Mouse (Mus musculus): Measurements from ENCODE around the gene 6030408B16Rik. TPM values are rescaled to one million over a fixed set of nuclear protein-coding genes. Genes with fewer than 3 reads are reported as not detected.

6030408B16Rik gene
- polyA plus RNA-seq, 1 experiment: not detected

GRCm38 (mm10) chr15:101325991-101326534, 33.1 kb downstream of the 6030408B16Rik start:
- no peak for TF ChIP-seq POLR2A (IDR thresholded peaks at IDR 0.05; ENCODE audit: borderline replicate concordance, low read depth, low read length)
- no peak for TF ChIP-seq CTCF (IDR thresholded peaks at IDR 0.05; ENCODE audit: low read depth, low read length)
- Histone ChIP-seq H3K27ac (ENCODE audit: insufficient read depth, low read depth, low read length) (no peak overlapping the region), H3K4me1 (ENCODE audit: control insufficient read depth, insufficient read depth, low read length) (0 out of 2 replicates have a peak, but pooled peaks cover 5% of the 10 kb centered on the region), H3K4me3 (ENCODE audit: insufficient read depth, low read length) (no peak overlapping the region)

DNA sequence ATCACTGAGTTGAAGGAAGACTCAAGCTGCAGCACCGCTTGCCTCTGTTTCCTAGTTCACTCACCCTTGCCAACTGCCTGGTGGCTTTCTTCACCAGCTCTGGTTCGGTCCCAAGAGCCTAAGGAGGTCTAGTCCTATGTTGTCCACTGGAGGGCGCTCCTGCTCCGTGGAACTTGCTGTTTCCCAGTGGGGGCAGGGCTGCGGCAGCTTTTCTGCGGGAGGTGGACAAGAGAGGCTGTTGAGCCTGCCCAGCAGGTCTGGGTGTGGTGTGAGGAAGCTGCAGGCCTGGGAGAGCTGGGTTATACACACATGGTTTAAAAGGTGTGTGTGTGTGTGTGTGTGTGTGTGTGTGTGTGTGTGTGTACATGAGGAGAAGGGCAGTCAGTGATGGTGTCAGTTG, 34.3 kb downstream of the 6030408B16Rik start:
- Histone ChIP-seq H3K27ac (ENCODE audit: insufficient read depth, low read depth, low read length) (no peak overlapping the region), H3K4me3 (ENCODE audit: insufficient read depth, low read length) (no peak overlapping the region), H3K4me1 (ENCODE audit: control insufficient read depth, insufficient read depth, low read length) (0 out of 2 replicates have a peak, but pooled peaks cover 5% of the 10 kb centered on the region)
- TF ChIP-seq CTCF (IDR thresholded peaks at IDR 0.05; ENCODE audit: low read depth, low read length) (peak; percentile 82), POLR2A (IDR thresholded peaks at IDR 0.05; ENCODE audit: borderline replicate concordance, low read depth, low read length) (no peak)

GRCm38 (mm10) chr15:101328876-101329563, 36.0 kb downstream of the 6030408B16Rik start:
- no peak for TF ChIP-seq POLR2A (IDR thresholded peaks at IDR 0.05; ENCODE audit: borderline replicate concordance, low read depth, low read length)
- no peak for TF ChIP-seq CTCF (IDR thresholded peaks at IDR 0.05; ENCODE audit: low read depth, low read length)
- Histone ChIP-seq H3K4me3 (ENCODE audit: insufficient read depth, low read length) (no peak overlapping the region), H3K27ac (ENCODE audit: insufficient read depth, low read depth, low read length) (no peak overlapping the region), H3K4me1 (ENCODE audit: control insufficient read depth, insufficient read depth, low read length) (peaks cover 15% of the 10 kb centered on the region)

DNA sequence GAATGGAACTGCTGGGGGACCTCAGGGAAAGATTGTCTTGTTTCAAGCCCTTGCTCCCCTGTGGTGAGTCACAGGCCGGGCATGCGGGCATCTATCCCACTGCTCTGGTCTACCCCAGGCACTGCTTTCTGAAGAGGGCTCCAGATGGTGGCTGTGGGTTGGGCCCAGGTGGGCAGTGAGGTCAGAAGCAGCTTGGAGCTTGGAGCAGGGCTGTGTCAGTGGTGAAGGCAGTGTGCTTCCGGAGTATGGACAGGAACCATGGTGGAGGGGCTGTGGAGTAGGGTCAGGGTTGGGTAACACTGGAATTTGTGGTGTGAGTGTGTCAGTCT, 36.5 kb downstream of the 6030408B16Rik start:
- Histone ChIP-seq H3K4me1 (ENCODE audit: control insufficient read depth, insufficient read depth, low read length) (peaks cover 20% of the 10 kb centered on the region), H3K4me3 (ENCODE audit: insufficient read depth, low read length) (no peak overlapping the region), H3K27ac (ENCODE audit: insufficient read depth, low read depth, low read length) (no peak overlapping the region)
- no peak for TF ChIP-seq CTCF (IDR thresholded peaks at IDR 0.05; ENCODE audit: low read depth, low read length)
- TF ChIP-seq POLR2A (IDR thresholded peaks at IDR 0.05; ENCODE audit: borderline replicate concordance, low read depth, low read length): no peak

- H3K27ac ChIP-seq (ENCODE audit: insufficient read depth, low read depth, low read length): no peak overlapping the region
- peaks cover 30% of the 10 kb centered on the region for H3K4me1 ChIP-seq (ENCODE audit: control insufficient read depth, insufficient read depth, low read length)
- H3K4me3 ChIP-seq (ENCODE audit: insufficient read depth, low read length): no peak overlapping the region
- TF ChIP-seq CTCF (IDR thresholded peaks at IDR 0.05; ENCODE audit: low read depth, low read length) (no peak), POLR2A (IDR thresholded peaks at IDR 0.05; ENCODE audit: borderline replicate concordance, low read depth, low read length) (no peak)
Observed at GRCm38 (mm10) chr15:101331090-101331489, 38.1 kb downstream of the 6030408B16Rik start.

DNA sequence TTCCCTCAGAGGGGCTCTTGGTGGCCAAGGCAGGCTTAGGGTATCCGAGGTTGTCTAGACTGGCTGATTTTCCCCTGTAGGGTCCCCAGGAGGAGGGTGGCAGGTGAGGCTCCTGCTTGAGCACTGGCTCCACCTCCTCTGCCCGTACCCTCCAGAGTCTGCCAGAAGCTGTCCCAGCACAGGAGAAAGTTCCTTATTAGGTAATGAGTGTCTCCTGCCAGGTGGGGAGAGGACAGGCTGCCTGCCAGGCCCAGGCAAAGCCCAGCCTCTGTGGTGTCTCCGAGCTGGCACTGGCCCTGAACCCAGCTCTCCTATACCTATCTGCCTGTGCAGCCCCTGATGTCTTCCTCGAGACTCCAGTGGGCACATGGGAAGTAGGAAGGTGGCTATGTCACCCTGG, 39.4 kb downstream of the 6030408B16Rik start:
- Histone ChIP-seq H3K4me1 (ENCODE audit: control insufficient read depth, insufficient read depth, low read length) (peaks cover 40% of the 10 kb centered on the region), H3K27ac (ENCODE audit: insufficient read depth, low read depth, low read length) (no peak overlapping the region), H3K4me3 (ENCODE audit: insufficient read depth, low read length) (no peak overlapping the region)
- no peak for TF ChIP-seq POLR2A (IDR thresholded peaks at IDR 0.05; ENCODE audit: borderline replicate concordance, low read depth, low read length)
- TF ChIP-seq CTCF (IDR thresholded peaks at IDR 0.05; ENCODE audit: low read depth, low read length): no peak

GRCm38 (mm10) chr15:101333165-101333564, 40.2 kb downstream of the 6030408B16Rik start:
- no peak for TF ChIP-seq POLR2A (IDR thresholded peaks at IDR 0.05; ENCODE audit: borderline replicate concordance, low read depth, low read length)
- TF ChIP-seq CTCF (IDR thresholded peaks at IDR 0.05; ENCODE audit: low read depth, low read length): no peak
- Histone ChIP-seq H3K4me3 (ENCODE audit: insufficient read depth, low read length) (no peak overlapping the region), H3K27ac (ENCODE audit: insufficient read depth, low read depth, low read length) (peak overlapping the region; percentile 54), H3K4me1 (ENCODE audit: control insufficient read depth, insufficient read depth, low read length) (peaks cover 48% of the 10 kb centered on the region)

- peaks cover 51% of the 10 kb centered on the region for H3K4me1 ChIP-seq (ENCODE audit: control insufficient read depth, insufficient read depth, low read length)
- TF ChIP-seq POLR2A (IDR thresholded peaks at IDR 0.05; ENCODE audit: borderline replicate concordance, low read depth, low read length): no peak
- TF ChIP-seq CTCF (IDR thresholded peaks at IDR 0.05; ENCODE audit: low read depth, low read length): no peak
- H3K4me3 ChIP-seq (ENCODE audit: insufficient read depth, low read length): no peak overlapping the region
- H3K27ac ChIP-seq (ENCODE audit: insufficient read depth, low read depth, low read length): peak overlapping the region; percentile 54
Observed at GRCm38 (mm10) chr15:101333648-101334047, 40.6 kb downstream of the 6030408B16Rik start.

DNA sequence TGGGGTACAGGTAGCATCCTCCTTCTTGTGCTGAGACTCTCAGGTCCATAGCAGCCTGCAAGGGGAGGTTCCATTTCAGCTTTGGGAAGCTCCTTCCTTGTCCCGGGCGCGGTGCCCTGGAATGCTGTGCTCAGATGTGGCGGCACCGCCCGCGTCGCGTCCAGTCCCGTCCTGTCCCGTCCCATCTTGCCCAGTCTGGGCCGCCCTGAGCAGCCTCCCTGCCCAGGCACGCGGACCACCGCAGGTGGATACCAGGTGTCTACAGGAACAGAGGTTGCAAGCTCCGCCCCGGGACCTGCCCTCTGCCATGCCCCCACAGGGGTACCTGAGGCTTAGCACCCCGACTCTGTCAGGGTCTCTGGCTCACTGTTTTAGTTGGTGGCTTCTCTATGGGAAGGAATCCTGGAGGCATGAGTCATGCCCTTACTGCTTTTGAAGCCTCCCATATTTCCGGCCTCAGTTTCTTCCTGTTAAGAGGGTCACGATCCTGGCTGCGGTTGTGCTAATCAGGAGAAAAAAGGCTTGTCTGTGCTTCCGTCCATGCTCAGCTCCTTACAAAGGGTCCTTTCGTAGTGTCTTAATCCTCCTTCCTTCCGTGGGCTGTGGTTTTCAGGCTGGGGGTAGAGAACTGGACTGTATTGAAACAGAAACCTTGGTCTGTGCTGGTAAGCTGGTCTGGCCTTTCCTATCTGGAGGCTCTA, 43.6 kb downstream of the 6030408B16Rik start:
- Histone ChIP-seq H3K4me3 (ENCODE audit: insufficient read depth, low read length) (peak overlapping the region; percentile 20), H3K4me1 (ENCODE audit: control insufficient read depth, insufficient read depth, low read length) (peaks cover 47% of the 10 kb centered on the region), H3K27ac (ENCODE audit: insufficient read depth, low read depth, low read length) (peak overlapping the region; percentile 91)
- TF ChIP-seq CTCF (IDR thresholded peaks at IDR 0.05; ENCODE audit: low read depth, low read length): no peak
- no peak for TF ChIP-seq POLR2A (IDR thresholded peaks at IDR 0.05; ENCODE audit: borderline replicate concordance, low read depth, low read length)

DNA sequence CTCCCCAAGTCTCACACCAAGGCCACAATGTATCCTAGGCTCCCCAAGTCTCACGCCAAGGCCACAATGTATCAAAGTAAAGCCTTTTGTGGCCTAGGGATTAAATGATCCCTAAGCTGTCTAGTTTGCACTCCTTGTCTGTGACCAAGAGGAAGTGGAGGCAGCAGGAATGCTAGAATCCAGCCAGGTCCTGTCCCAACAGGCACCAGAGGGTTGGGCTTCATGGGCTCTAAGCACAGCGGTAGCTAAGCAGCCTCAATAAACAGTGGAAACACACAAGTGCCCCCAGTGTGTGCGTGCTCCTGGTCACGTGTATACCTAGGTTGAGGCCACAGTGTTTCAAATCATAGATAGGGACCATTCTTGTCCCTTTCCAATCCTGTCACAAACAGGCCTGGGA, 45.3 kb downstream of the 6030408B16Rik start:
- H3K4me1 ChIP-seq (ENCODE audit: control insufficient read depth, insufficient read depth, low read length): peaks cover 42% of the 10 kb centered on the region
- TF ChIP-seq CTCF (IDR thresholded peaks at IDR 0.05; ENCODE audit: low read depth, low read length) (no peak), POLR2A (IDR thresholded peaks at IDR 0.05; ENCODE audit: borderline replicate concordance, low read depth, low read length) (no peak)
- no peak overlapping the region for H3K4me3 ChIP-seq (ENCODE audit: insufficient read depth, low read length)
- H3K27ac ChIP-seq (ENCODE audit: insufficient read depth, low read depth, low read length): no peak overlapping the region

All from bone marrow macrophage, adult 2 months (primary cell).